Mouse (Mus musculus) stomach, embryonic 16.5 days (tissue): ENCODE measurements around the gene Depp1. TPM values are rescaled to one million over a fixed set of nuclear protein-coding genes. Genes with fewer than 3 reads are reported as not detected.

ENCODE experiments used
- ATAC-seq: fragments of 200-750 bp; cut with Nextera tagmentation; 2 replicates; pipeline ENCODE4 v1.8.0; 2017; ENCODE audit warnings: moderate number of reproducible peaks, moderate TSS enrichment; ENCODE audit not compliant: insufficient read depth, low FRiP score
- H3K27ac ChIP-seq: fragments of 300-500 bp; sonication (generic); 2 replicates; pipeline ENCODE4 v1.5.1; 2014; ENCODE audit warnings: low read length
- H3K27me3 ChIP-seq: fragments of 300-500 bp; sonication (generic); 2 replicates; pipeline ENCODE4 v1.6.1; 2014; ENCODE audit warnings: low read length, control low read depth, mixed read lengths; ENCODE audit not compliant: control insufficient read depth, insufficient read depth
- H3K36me3 ChIP-seq: fragments of 300-500 bp; sonication (generic); 2 replicates; pipeline ENCODE4 v1.6.1; 2014; ENCODE audit warnings: low read length; ENCODE audit not compliant: control insufficient read depth, insufficient read depth
- H3K4me1 ChIP-seq: fragments of 300-500 bp; sonication (generic); 2 replicates; pipeline ENCODE4 v1.6.1; 2014; ENCODE audit warnings: low read length, control low read depth, mixed read lengths; ENCODE audit not compliant: control insufficient read depth, insufficient read depth
- H3K4me2 ChIP-seq: fragments of 300-500 bp; sonication (generic); 2 replicates; pipeline ENCODE4 v1.6.1; 2014; ENCODE audit warnings: low read depth, low read length, mixed read lengths
- H3K4me3 ChIP-seq: fragments of 300-500 bp; sonication (generic); replicated peaks from 2 replicates; pipeline ENCODE4 v1.5.1; 2014; ENCODE audit warnings: mild to moderate bottlenecking, low read length
- H3K9ac ChIP-seq: fragments of 300-500 bp; sonication (generic); 2 replicates; pipeline ENCODE4 v1.6.1; 2014; ENCODE audit warnings: low read length
- H3K9me3 ChIP-seq: fragments of 300-500 bp; sonication (generic); replicated peaks from 2 replicates; pipeline ENCODE4 v1.6.1; 2016; ENCODE audit warnings: low read length, control low read depth; ENCODE audit not compliant: control insufficient read depth
- WGBS: fragments of 180-500 bp; shearing (Covaris S2); extraction: QIAGEN DNeasy Blood & Tissue Kit; methylation state at CpG from one replicate; pipeline ENCODE4 v1.1.7; 2014; 5-methylcytosine and 5-hydroxymethylcytosine counted together
- polyA plus RNA-seq: library from polyadenylated mRNA; unstranded; fragments of >200 nt; fragmentation: Nextera tagmentation; extraction: Ambion mirVana; gene quantifications from 2 replicates; pipeline ENCODE4 v1.2.1, GENCODE M21; 2015

Depp1 gene
- polyA plus RNA-seq, 1 experiment from 2014 or later: 30.6 TPM

DNA sequence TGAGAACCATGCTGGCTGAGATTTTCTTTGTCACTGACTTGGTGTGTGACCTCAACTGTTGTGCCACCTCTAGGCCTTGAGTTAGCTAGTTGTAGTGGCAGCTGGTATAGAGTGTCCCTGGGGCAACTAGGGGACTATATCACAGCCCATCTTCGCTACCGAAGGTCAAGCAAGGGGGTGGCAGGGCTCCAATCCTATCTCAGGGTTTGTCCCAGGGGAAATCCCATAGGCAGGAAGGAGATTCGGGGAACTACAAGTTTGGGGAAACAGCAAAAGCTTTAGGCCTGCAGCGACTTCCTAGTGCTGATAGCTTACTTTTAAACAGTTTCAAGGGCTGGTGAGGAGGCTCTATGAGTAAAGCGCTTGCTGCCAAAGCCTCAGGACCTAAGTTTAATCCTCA is 21.9 kb downstream of the Depp1 start:
- Histone ChIP-seq H3K9me3 (no peaks in the 10 kb centered on the region), H3K9ac (no peak overlapping the region), H3K4me3 (no peak overlapping the region), H3K4me1 (peaks cover 20% of the 10 kb centered on the region), H3K36me3 (no peaks in the 10 kb centered on the region), H3K4me2 (peak overlapping the region; percentile 96; the same call in 1 of the 2 replicates), H3K27ac (no peak overlapping the region), H3K27me3 (no peaks in the 10 kb centered on the region)
- WGBS: 68% methylated on average over 5 of the region's 5 CpGs
- ATAC-seq: no peak

DNA sequence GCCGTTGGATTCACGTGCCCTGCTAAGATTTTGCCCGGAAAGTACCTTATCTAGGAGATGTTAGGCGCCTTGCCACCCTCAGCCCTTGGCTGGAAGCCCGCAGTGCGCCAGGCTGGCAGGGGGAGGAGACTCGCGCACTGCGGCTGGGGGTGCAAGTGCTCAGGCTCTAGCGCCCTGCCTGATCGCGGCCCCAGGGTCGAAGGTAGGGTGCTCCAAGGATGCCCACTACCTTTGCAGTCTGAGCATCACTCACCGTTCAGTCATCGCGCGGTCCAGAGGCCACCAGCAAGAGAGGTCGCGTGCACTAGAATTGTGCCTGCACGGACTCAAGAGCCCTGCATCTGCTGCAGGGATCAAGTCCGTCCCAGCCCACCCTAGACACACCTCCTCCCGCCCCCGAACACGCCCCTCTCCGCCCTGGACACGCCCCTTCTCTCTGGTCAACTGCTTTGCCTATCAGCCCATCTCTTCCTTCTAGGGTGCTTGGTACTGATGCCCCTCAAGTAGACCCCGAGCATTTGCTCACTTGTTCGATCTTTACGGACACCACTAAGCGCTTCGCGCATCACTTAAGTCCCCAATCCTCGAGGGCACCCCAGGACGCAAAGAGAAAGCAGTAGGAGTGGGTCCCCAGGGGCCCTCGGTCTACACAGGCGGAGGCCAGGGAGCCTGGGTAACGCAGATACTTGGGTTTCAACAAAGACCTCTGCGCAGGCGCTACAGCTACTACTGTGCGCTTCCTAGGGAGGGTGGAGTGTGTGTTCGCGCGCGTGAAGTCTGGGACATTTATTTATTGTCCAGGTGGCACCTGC is 23.3 kb downstream of the Depp1 start, which contains the start of gene Rassf4:
Gene Rassf4 (minus strand): TSS at position 482 of the 812 bp plus-strand sequence.
- no peaks in the 10 kb centered on the region for H3K27me3 ChIP-seq
- peak within 1 kb of the TSS; percentile 96 for H3K4me2 ChIP-seq
- H3K36me3 ChIP-seq: no peaks in the 10 kb centered on the region
- H3K4me1 ChIP-seq: peaks cover 20% of the 10 kb centered on the region
- peak; percentile 94 for ATAC-seq
- H3K9me3 ChIP-seq: no peaks in the 10 kb centered on the region
- H3K9ac ChIP-seq: peak within 1 kb of the TSS; percentile 61
- peak within 1 kb of the TSS; percentile 48 for H3K4me3 ChIP-seq
- under 1% methylated on average over 44 of the region's 44 CpGs for whole genome bisulfite sequencing
- H3K27ac ChIP-seq: peak within 1 kb of the TSS; percentile 72

DNA sequence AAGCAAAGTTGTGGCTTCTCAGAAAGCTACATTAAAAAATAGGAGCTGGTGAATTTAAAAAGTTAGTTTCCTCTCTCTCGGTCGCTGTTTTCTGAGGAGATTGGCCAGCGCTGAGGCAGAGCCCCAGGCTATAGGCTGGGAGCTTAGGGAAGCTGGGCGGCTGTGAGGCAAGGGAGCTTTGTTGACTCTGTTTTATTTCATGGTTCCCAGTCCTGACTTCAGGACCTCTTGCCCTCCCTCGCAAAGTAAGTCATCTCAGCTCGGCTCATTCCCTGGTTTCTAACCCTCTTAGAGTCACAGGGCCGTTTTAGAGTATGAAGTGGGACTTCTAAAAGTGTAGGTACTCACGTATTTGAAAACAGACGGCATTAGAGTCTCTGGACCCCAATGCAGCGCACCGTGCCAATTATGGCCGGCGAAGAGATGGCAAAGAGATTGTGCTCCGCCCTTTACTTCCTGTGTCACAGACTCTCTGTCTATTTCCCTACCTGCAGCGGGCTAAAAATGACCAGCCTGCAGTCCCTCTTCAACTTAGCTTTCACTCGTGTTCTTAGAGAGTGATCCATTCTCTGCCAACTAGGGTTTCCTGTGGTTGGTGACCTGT is 24.0 kb downstream of the Depp1 start:
- Histone ChIP-seq H3K36me3 (no peaks in the 10 kb centered on the region), H3K4me3 (peak overlapping the region; percentile 48), H3K4me2 (peak overlapping the region; percentile 96), H3K9me3 (no peaks in the 10 kb centered on the region), H3K27me3 (no peaks in the 10 kb centered on the region), H3K9ac (peak overlapping the region; percentile 61), H3K27ac (peak overlapping the region; percentile 72), H3K4me1 (peaks cover 20% of the 10 kb centered on the region)
- WGBS: 24% methylated on average over 16 of the region's 16 CpGs
- ATAC-seq: no peak

DNA sequence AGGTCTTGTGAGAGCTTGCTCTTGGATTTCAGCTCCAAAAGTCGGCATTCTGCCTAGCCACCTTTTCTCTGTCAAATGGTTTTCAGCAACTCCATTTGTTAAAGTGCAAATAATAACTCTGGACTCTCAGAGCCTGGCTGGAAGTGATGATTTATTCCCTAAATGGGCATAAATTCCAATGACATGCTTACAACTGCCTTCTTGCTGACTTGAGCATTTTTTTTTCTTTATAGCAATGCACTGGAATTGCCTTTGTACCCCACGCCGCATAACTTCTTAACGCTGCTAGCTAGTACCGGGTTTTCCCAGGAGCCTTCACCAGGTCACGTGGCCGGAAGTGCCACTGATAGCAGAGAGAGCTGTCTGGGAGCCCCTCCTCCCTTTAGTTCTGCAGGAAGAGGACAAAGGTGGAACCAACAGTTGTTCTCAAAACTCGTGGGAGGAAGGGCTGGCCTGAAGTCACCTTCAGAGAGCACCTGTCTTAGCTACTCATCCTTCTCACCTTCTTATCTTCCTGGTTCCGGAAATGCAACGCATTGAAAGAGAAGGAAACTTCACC is 26.0 kb downstream of the Depp1 start:
- ATAC-seq: no peak

DNA sequence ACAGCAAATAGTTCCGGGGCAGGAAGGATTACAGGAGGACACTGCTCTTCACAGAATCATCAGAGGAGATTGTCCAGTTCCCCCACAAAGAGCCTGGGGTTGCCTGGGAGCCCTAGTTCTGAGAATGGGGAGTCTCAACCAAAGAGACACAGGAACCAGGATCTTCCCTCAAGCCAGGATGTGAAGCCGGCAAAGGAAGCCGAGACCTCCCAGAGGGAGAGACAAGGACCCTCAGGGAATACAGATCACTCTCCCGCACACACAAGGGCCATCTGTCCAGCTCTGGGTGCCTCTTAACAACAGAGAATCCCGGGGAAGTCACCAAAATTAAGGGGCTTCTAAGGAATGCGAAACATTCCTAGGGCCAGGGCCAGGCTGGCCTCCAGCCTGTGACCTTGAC is 26.9 kb downstream of the Depp1 start:
- Histone ChIP-seq H3K4me3 (no peak overlapping the region), H3K27ac (no peak overlapping the region), H3K9ac (no peak overlapping the region), H3K4me2 (no peak overlapping the region), H3K27me3 (no peaks in the 10 kb centered on the region), H3K36me3 (no peaks in the 10 kb centered on the region), H3K9me3 (no peaks in the 10 kb centered on the region), H3K4me1 (peaks cover 15% of the 10 kb centered on the region)
- ATAC-seq: no peak
- WGBS: 61% methylated on average over 6 of the region's 6 CpGs

More for the DNA sequence above, 26.0 kb downstream of the Depp1 start:
- Histone ChIP-seq H3K4me3 (no peak overlapping the region), H3K9ac (no peak overlapping the region), H3K4me1 (peaks cover 15% of the 10 kb centered on the region), H3K27me3 (no peaks in the 10 kb centered on the region), H3K9me3 (no peaks in the 10 kb centered on the region), H3K4me2 (0 out of 2 replicates have a peak overlapping the region, but pooled peaks have one; percentile 13), H3K36me3 (no peaks in the 10 kb centered on the region), H3K27ac (peak overlapping the region; percentile 7)
- WGBS: 49% methylated on average over 10 of the region's 10 CpGs

DNA sequence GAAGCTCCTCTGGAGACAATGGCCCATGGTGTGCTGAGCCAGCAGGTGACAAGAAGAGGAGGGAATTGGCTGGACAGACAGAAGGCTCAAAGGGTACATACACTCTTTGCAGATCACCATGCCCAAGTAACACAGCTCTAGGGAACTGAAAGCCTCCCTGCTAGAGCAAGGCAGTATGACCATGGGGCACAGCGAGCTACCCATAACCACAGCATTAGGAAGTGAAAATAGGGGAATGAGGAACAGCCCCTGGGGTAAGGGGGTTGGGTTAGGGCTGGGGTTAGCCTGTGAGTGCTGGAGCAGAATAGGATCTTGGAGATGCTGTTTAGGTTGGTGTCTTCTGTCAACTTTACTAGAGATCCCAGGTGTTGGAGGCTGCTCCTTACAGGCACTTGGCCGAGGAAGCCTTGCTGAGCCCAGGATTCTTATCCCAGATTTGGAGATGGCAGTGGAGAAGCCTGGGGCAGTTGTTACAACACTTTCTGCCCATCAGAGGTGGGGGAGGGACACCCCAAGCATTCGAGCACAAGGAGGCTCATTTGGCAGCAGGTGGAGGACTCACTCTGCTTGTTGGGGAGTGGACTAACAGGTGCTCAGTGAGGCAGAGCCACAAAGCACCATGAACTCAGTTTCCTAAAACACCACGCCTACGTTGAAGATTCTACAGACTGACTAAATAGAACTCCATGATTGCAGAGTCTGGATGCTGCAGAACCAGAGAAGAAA is 29.3 kb downstream of the Depp1 start:
- H3K4me1 ChIP-seq: peaks cover 4% of the 10 kb centered on the region
- no peak overlapping the region for H3K9ac ChIP-seq
- H3K27ac ChIP-seq: no peak overlapping the region
- WGBS: 63% methylated on average over 5 of the region's 5 CpGs
- no peak overlapping the region for H3K4me2 ChIP-seq
- no peaks in the 10 kb centered on the region for H3K9me3 ChIP-seq
- 0 out of 2 replicates have a peak, but pooled peaks have one; percentile 26 for ATAC-seq
- no peaks in the 10 kb centered on the region for H3K36me3 ChIP-seq
- no peaks in the 10 kb centered on the region for H3K27me3 ChIP-seq
- H3K4me3 ChIP-seq: no peak overlapping the region

DNA sequence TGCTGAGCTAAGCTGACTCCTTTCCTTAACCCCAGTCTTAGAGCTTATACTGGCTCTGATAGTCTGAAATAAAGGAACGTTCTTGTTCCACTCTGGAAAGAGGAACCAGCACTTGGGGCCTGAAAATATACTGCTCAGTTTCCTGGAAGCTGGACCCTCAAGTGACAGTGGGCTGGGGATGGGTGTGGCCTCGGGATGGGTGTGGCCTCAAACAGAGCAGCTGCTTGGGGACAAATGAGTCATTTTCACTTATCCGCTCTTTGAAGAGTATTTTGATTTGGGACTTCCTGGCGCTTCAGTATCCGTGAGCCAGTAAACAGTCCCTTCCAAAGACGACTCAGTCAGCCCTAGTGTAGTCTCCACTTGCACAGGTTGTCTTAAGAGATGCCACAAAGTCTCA is 31.9 kb downstream of the Depp1 start:
- 29% methylated on average over 6 of the region's 6 CpGs for WGBS
- Histone ChIP-seq H3K9ac (no peak overlapping the region), H3K27ac (no peak overlapping the region), H3K27me3 (no peaks in the 10 kb centered on the region), H3K4me2 (no peak overlapping the region), H3K4me3 (no peak overlapping the region), H3K9me3 (no peaks in the 10 kb centered on the region), H3K4me1 (no peaks in the 10 kb centered on the region), H3K36me3 (no peaks in the 10 kb centered on the region)
- no peak for ATAC-seq

DNA sequence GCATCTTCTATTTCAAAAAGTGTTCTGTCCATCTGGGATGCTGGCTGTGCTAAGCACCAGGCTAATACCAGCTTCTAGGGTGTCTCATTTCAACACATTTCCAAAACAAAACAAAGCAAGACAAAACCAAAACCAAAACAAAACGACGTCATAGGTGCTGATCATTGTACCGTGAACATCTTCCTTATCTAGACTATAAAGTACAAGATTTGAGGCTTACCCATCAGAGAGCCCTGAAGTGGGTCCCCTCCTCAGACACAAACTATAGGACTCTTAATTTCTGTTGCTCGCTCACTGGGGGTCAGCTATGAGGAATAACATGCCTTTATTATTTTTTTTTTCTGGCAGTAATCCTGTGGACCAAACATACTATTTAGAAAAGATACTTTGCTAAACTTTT is 43.2 kb downstream of the Depp1 start:
- Histone ChIP-seq H3K27me3 (no peaks in the 10 kb centered on the region), H3K9ac (no peak overlapping the region), H3K4me1 (no peaks in the 10 kb centered on the region), H3K4me2 (no peak overlapping the region), H3K36me3 (no peaks in the 10 kb centered on the region), H3K27ac (no peak overlapping the region), H3K4me3 (no peak overlapping the region), H3K9me3 (no peaks in the 10 kb centered on the region)
- 73% methylated on average over 4 of the region's 4 CpGs for WGBS
- no peak for ATAC-seq
